In genomic region chr6:55745859-55746151, GRCm38 (mm10) we compare ENCODE assay signal across 26 mouse cellular contexts.
"Had no signal": no experiment of that assay in that cellular context is flagged by ENCODE, and none has a peak within 500 bp of the region (broad histone marks: within the 10 kb centered on the region; RNA-seq: fewer than 3 reads in every experiment).

No protein-coding gene starts in this region.

- H3K36me3 ChIP-seq: heart, embryonic 13.5 days; heart, embryonic 15.5 days; hindbrain, embryonic 13.5 days; hindbrain, embryonic 15.5 days; kidney, embryonic 15.5 days; limb, embryonic 13.5 days; limb, embryonic 15.5 days; liver, embryonic 12.5 days had no signal

- H3K9ac ChIP-seq: heart, embryonic 13.5 days; heart, embryonic 15.5 days; hindbrain, embryonic 13.5 days; hindbrain, embryonic 15.5 days; kidney, embryonic 15.5 days; limb, embryonic 13.5 days; limb, embryonic 15.5 days; liver, embryonic 12.5 days; liver, embryonic 14.5 days had no signal

- ATAC-seq: hindbrain, postnatal 0 days; intestine, embryonic 16.5 days; liver, embryonic 12.5 days had no signal

- H3K27ac ChIP-seq: heart, embryonic 13.5 days; heart, embryonic 15.5 days; hindbrain, embryonic 13.5 days; hindbrain, embryonic 15.5 days; hindbrain, postnatal 0 days; kidney, embryonic 15.5 days; kidney, postnatal 0 days; limb, embryonic 13.5 days; limb, embryonic 15.5 days; liver, embryonic 12.5 days; liver, embryonic 14.5 days had no signal

- H3K27me3 ChIP-seq: heart, embryonic 13.5 days; heart, embryonic 15.5 days; hindbrain, embryonic 13.5 days; hindbrain, embryonic 15.5 days; kidney, embryonic 15.5 days; limb, embryonic 13.5 days; limb, embryonic 15.5 days; liver, embryonic 12.5 days had no signal

- DNase-seq: gastrocnemius, postnatal 14 days; gastrocnemius, postnatal 36 days; heart, adult 18-20 months; heart, postnatal 14 days; heart, postnatal 36 days; kidney, adult 11 months; kidney, adult 2 months; kidney, adult 9 months; kidney, postnatal 14 days; kidney, postnatal 36 days; layer of hippocampus, adult 9-11 months; layer of hippocampus, postnatal 36 days; left cerebral cortex, postnatal 4 days had no signal

- H3K4me1 ChIP-seq: heart, embryonic 13.5 days; heart, embryonic 15.5 days; hindbrain, embryonic 13.5 days; kidney, embryonic 15.5 days; limb, embryonic 13.5 days; limb, embryonic 15.5 days; liver, embryonic 12.5 days had no signal

- H3K9me3 ChIP-seq: heart, embryonic 13.5 days; heart, embryonic 15.5 days; hindbrain, embryonic 13.5 days; hindbrain, embryonic 15.5 days; kidney, embryonic 15.5 days; limb, embryonic 13.5 days; limb, embryonic 15.5 days; liver, embryonic 12.5 days had no signal

- H3K4me2 ChIP-seq: heart, embryonic 11.5 days; heart, embryonic 13.5 days; heart, embryonic 15.5 days; hindbrain, embryonic 13.5 days; hindbrain, embryonic 15.5 days; kidney, embryonic 15.5 days; limb, embryonic 13.5 days; limb, embryonic 15.5 days; liver, embryonic 12.5 days had no signal

- H3K4me3 ChIP-seq: heart, embryonic 13.5 days; heart, embryonic 15.5 days; hindbrain, embryonic 13.5 days; hindbrain, embryonic 15.5 days; kidney, embryonic 15.5 days; limb, embryonic 13.5 days; limb, embryonic 15.5 days; liver, embryonic 12.5 days had no signal
